Mouse (Mus musculus) thymus, adult 2 months (tissue): ENCODE data around the gene Dkkl1.

Experiments used
- CTCF ChIP-seq: fragments of 200-500 bp; IDR thresholded peaks from 2 replicates; pipeline ENCODE4 v1.5.1; 2012; ENCODE audit warnings: mild to moderate bottlenecking, control low read depth, low read length, moderate library complexity, borderline replicate concordance; ENCODE audit not compliant: control insufficient read depth, poor library complexity, insufficient read depth; ENCODE audit errors: extremely low read depth
- POLR2A ChIP-seq: fragments of 200-500 bp; IDR thresholded peaks from 2 replicates; pipeline ENCODE4 v1.6.1; 2012; ENCODE audit warnings: mild to moderate bottlenecking, low read length, control low read depth, moderate library complexity; ENCODE audit not compliant: control insufficient read depth, poor library complexity, insufficient read depth; ENCODE audit errors: extremely low read depth

GRCm38 (mm10) chr7:45189600-45189999 lies 22.3 kb downstream of the Dkkl1 start:
- TF ChIP-seq POLR2A (no peak), CTCF (no peak)
